Mouse (Mus musculus): Measurements from ENCODE around the gene Scube1. TPM values are rescaled to one million over a fixed set of nuclear protein-coding genes. Genes with fewer than 3 reads are reported as not detected.

The Scube1 gene
- total and polyA plus RNA-seq, 3 experiments = not detected

GRCm38 (mm10) chr15:83636759-83637158 lies 88.1 kb downstream of the Scube1 start:
- Histone ChIP-seq H3K9me3 (replicated peaks; ENCODE audit: low read length) (no peaks in the 10 kb centered on the region), H3K9ac (ENCODE audit: insufficient read depth, low read depth) (no peak overlapping the region), H3K4me1 (ENCODE audit: control insufficient read depth in 1 of 2, insufficient read depth in 2 of 2) (no peaks in the 10 kb centered on the region), H3K79me2 (replicated peaks; ENCODE audit: control insufficient read depth, extremely low read depth, insufficient read depth, poor library complexity, severe bottlenecking) (no peaks in the 10 kb centered on the region), H3K27me3 (replicated peaks) (peaks cover 88% of the 10 kb centered on the region), H3K4me2 (ENCODE audit: insufficient read depth, low read depth, poor library complexity, severe bottlenecking) (no peak overlapping the region), H3K4me3 (replicated peaks in 1 of 3; ENCODE audit: low read depth in 2 of 3, low read length in 2 of 3, poor library complexity in 1 of 3) (no peak overlapping the region), H3K36me3 (replicated peaks in 1 of 2; ENCODE audit: control insufficient read depth in 1 of 2, insufficient read depth in 1 of 2, low read length in 1 of 2) (no peaks in the 10 kb centered on the region), H3K27ac (ENCODE audit: insufficient read depth, low read depth) (no peak overlapping the region)
- dilution Hi-C loops (cut with MboI; ENCODE audit: extremely low pct_ligation_motif_present, extremely low pct_unique_long_range_greater_than_20kb, low sequenced_read_pairs) = no loop called here
- DNase-seq (ENCODE audit: extremely low read depth) = no peak
- in situ Hi-C loops (cut with MboI; ENCODE audit: low pct_ligation_motif_present, low pct_unique_long_range_greater_than_20kb, low sequenced_read_pairs) = no loop called here
- TF ChIP-seq NRF1 (IDR thresholded peaks at IDR 0.05; ENCODE audit: low read depth, low read length) (no peak), EP300 (IDR thresholded peaks at IDR 0.05; ENCODE audit: low read length) (no peak), SMC3 (IDR thresholded peaks at IDR 0.05; ENCODE audit: low read depth, low read length) (no peak), KAT2A (IDR thresholded peaks at IDR 0.05; ENCODE audit: insufficient replicate concordance, low read length) (no peak), ETS1 (conservative IDR thresholded peaks at IDR 0.05; ENCODE audit: low read depth, low read length) (no peak), BHLHE40 (IDR thresholded peaks at IDR 0.05; ENCODE audit: low read depth, low read length) (no peak), ELF1 (IDR thresholded peaks at IDR 0.05; ENCODE audit: low read depth, low read length) (no peak), MXI1 (IDR thresholded peaks at IDR 0.05; ENCODE audit: low read depth, low read length) (no peak), MAFK (IDR thresholded peaks at IDR 0.05; ENCODE audit: insufficient replicate concordance, low read length) (no peak), IRF4 (IDR thresholded peaks at IDR 0.05; ENCODE audit: low read depth, low read length) (no peak), E2F4 (IDR thresholded peaks at IDR 0.05; ENCODE audit: insufficient replicate concordance, low read depth, low read length) (no peak), TCF12 (IDR thresholded peaks at IDR 0.05; ENCODE audit: low read depth, low read length) (no peak)

- Histone ChIP-seq H3K9ac (ENCODE audit: insufficient read depth, low read depth) (no peak overlapping the region), H3K4me1 (ENCODE audit: control insufficient read depth in 1 of 2, insufficient read depth in 2 of 2) (no peaks in the 10 kb centered on the region), H3K27me3 (replicated peaks) (peaks cover 90% of the 10 kb centered on the region), H3K4me2 (ENCODE audit: insufficient read depth, low read depth, poor library complexity, severe bottlenecking) (no peak overlapping the region), H3K79me2 (replicated peaks; ENCODE audit: control insufficient read depth, extremely low read depth, insufficient read depth, poor library complexity, severe bottlenecking) (no peaks in the 10 kb centered on the region), H3K36me3 (replicated peaks in 1 of 2; ENCODE audit: control insufficient read depth in 1 of 2, insufficient read depth in 1 of 2, low read length in 1 of 2) (no peaks in the 10 kb centered on the region), H3K9me3 (replicated peaks; ENCODE audit: low read length) (peaks cover 2% of the 10 kb centered on the region), H3K4me3 (replicated peaks in 1 of 3; ENCODE audit: low read depth in 2 of 3, low read length in 2 of 3, poor library complexity in 1 of 3) (no peak overlapping the region), H3K27ac (ENCODE audit: insufficient read depth, low read depth) (no peak overlapping the region)
- dilution Hi-C loops (cut with MboI; ENCODE audit: extremely low pct_ligation_motif_present, extremely low pct_unique_long_range_greater_than_20kb, low sequenced_read_pairs) = no loop called here
- in situ Hi-C loops (cut with MboI; ENCODE audit: low pct_ligation_motif_present, low pct_unique_long_range_greater_than_20kb, low sequenced_read_pairs) = no loop called here
- TF ChIP-seq UBTF (IDR thresholded peaks at IDR 0.05; ENCODE audit: low read depth, low read length) (no peak), MAZ (IDR thresholded peaks at IDR 0.05; ENCODE audit: low read depth, low read length) (no peak), EP300 (IDR thresholded peaks at IDR 0.05; ENCODE audit: low read length) (no peak), CHD2 (IDR thresholded peaks at IDR 0.05; ENCODE audit: low read length) (no peak), RAD21 (IDR thresholded peaks at IDR 0.05; ENCODE audit: low read depth, low read length) (no peak), ZMIZ1 (IDR thresholded peaks at IDR 0.05; ENCODE audit: low read depth, low read length) (no peak), ZKSCAN1 (IDR thresholded peaks at IDR 0.05; ENCODE audit: borderline replicate concordance, low read depth, low read length) (no peak), POLR2A (IDR thresholded peaks at IDR 0.05; ENCODE audit: low read depth, low read length) (no peak), KAT2A (IDR thresholded peaks at IDR 0.05; ENCODE audit: insufficient replicate concordance, low read length) (no peak), ETS1 (conservative IDR thresholded peaks at IDR 0.05; ENCODE audit: low read depth, low read length) (no peak), USF2 (conservative IDR thresholded peaks at IDR 0.05; ENCODE audit: low read depth, low read length) (no peak), MEF2A (IDR thresholded peaks at IDR 0.05; ENCODE audit: borderline replicate concordance, low read depth, low read length) (no peak), E2F4 (IDR thresholded peaks at IDR 0.05; ENCODE audit: insufficient replicate concordance, low read depth, low read length) (no peak), TCF12 (IDR thresholded peaks at IDR 0.05; ENCODE audit: low read depth, low read length) (no peak), NRF1 (IDR thresholded peaks at IDR 0.05; ENCODE audit: low read depth, low read length) (no peak), MXI1 (IDR thresholded peaks at IDR 0.05; ENCODE audit: low read depth, low read length) (no peak), BHLHE40 (IDR thresholded peaks at IDR 0.05; ENCODE audit: low read depth, low read length) (no peak), TBP (conservative IDR thresholded peaks at IDR 0.05; ENCODE audit: low read depth, low read length) (no peak), RCOR1 (conservative IDR thresholded peaks at IDR 0.05; ENCODE audit: low read depth, low read length) (no peak)
- no peak for DNase-seq (ENCODE audit: extremely low read depth)
Measured at GRCm38 (mm10) chr15:83635251-83635650, 89.6 kb downstream of the Scube1 start.

All from CH12.LX (cell line).